Mouse (Mus musculus) forebrain, embryonic 15.5 days (tissue): Measurements from ENCODE around the gene Ssb. TPM values are rescaled to one million over a fixed set of nuclear protein-coding genes. Genes with fewer than 3 reads are reported as not detected.
A peak's percentile ranks its signal among the peaks of the same experiment; 100 is the strongest.

Experiments
- ATAC-seq: fragments of 200-750 bp; cut with Nextera tagmentation; replicated peaks from 2 replicates; pipeline ENCODE4 v1.8.0; 2017; ENCODE audit warnings: mild to moderate bottlenecking, moderate TSS enrichment, moderate library complexity
- H3K27ac ChIP-seq: fragments of 300-500 bp; sonication (generic); replicated peaks from 2 replicates; pipeline ENCODE4 v1.5.1; 2015; ENCODE audit warnings: mild to moderate bottlenecking, inconsistent platforms
- H3K27me3 ChIP-seq: fragments of 300-500 bp; sonication (generic); 2 replicates; pipeline ENCODE4 v1.6.1; 2015; ENCODE audit warnings: inconsistent platforms
- H3K36me3 ChIP-seq: fragments of 300-500 bp; sonication (generic); 2 replicates; pipeline ENCODE4 v1.6.1; 2015; ENCODE audit warnings: mild to moderate bottlenecking, inconsistent platforms
- H3K4me1 ChIP-seq: fragments of 300-500 bp; sonication (generic); 2 replicates; pipeline ENCODE4 v1.6.1; 2015; ENCODE audit warnings: inconsistent platforms
- H3K4me2 ChIP-seq: fragments of 300-500 bp; sonication (generic); replicated peaks from 2 replicates; pipeline ENCODE4 v1.6.1; 2015; ENCODE audit warnings: mild to moderate bottlenecking, inconsistent platforms
- H3K4me3 ChIP-seq: fragments of 300-500 bp; sonication (generic); 2 replicates; pipeline ENCODE4 v1.5.1; 2015; ENCODE audit warnings: mild to moderate bottlenecking, inconsistent platforms
- H3K9ac ChIP-seq: fragments of 300-500 bp; sonication (generic); replicated peaks from 2 replicates; pipeline ENCODE4 v1.6.1; 2015; ENCODE audit warnings: mild to moderate bottlenecking, inconsistent platforms
- H3K9me3 ChIP-seq: fragments of 300-500 bp; sonication (generic); 2 replicates; pipeline ENCODE4 v1.6.1; 2016; ENCODE audit warnings: inconsistent platforms
- WGBS: fragments of 180-500 bp; shearing (Covaris S2); methylation state at CpG from one replicate; pipeline ENCODE4 v1.1.7; 2015; ENCODE audit warnings: mixed read lengths; 5-methylcytosine and 5-hydroxymethylcytosine counted together
- polyA plus RNA-seq: library from polyadenylated mRNA; unstranded; fragments of >200 nt; fragmentation: Nextera tagmentation; extraction: Ambion mirVana; gene quantifications from 2 replicates; pipeline ENCODE4 v1.2.1, GENCODE M21; 2015

Ssb gene
- polyA plus RNA-seq, 1 experiment from 2014 or later, result 312 TPM

DNA sequence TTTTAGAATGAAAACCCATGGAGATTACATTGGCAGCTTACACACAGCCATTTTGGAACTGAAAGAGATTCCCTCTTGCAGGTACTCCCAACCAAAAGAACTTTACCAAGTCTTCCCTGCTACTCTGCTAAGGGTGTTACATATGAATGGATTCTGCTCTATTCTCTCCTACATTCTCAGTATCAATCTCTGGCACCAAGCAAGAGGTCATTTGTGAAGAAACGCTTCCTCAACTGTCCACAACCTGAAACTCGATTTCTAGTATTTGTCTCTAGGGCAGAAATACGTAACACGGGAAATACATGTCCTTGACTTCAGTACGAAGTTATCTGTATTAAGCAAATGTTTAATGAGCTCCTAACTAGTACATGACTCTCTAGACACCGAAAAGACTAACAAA is 23.2 kb downstream of the Ssb start:
- WGBS, result 62% methylated on average over 6 of the region's 6 CpGs
- H3K4me3 ChIP-seq, result peak overlapping the region; percentile 56
- H3K4me2 ChIP-seq, result peak overlapping the region; percentile 57
- H3K4me1 ChIP-seq, result peaks cover 13% of the 10 kb centered on the region
- H3K9me3 ChIP-seq, result no peaks in the 10 kb centered on the region
- H3K27me3 ChIP-seq, result no peaks in the 10 kb centered on the region
- H3K36me3 ChIP-seq, result no peaks in the 10 kb centered on the region
- ATAC-seq, result no peak
- peak overlapping the region; percentile 63; the same call in 1 of the 2 replicates for H3K9ac ChIP-seq
- no peak overlapping the region for H3K27ac ChIP-seq

DNA sequence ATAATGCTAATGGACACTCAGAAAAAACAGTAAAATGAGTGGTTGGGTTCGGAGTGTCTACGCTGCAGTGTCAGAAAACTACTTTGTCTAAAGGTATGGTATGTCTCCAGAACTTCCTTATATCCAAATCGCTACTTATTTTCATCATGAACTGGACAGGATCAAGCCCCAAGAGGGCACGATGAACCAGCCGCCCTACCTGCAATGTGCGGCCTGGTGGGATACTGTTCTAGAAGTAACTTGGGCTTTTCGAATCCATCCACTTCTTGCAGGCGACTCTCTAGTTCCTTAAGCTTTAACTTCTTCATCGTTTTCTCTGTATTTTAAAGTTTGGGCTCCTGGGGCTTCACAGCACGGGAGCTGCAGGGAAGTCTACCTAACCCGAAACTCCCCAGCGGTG is 23.7 kb downstream of the Ssb start:
- peak overlapping the region; percentile 63 for H3K9ac ChIP-seq
- 0 out of 2 replicates have a peak overlapping the region, but pooled peaks have one; percentile 27 for H3K27ac ChIP-seq
- H3K4me2 ChIP-seq, result peak overlapping the region; percentile 57
- H3K4me3 ChIP-seq, result peak overlapping the region; percentile 56
- H3K27me3 ChIP-seq, result no peaks in the 10 kb centered on the region
- H3K4me1 ChIP-seq, result peaks cover 13% of the 10 kb centered on the region
- no peaks in the 10 kb centered on the region for H3K36me3 ChIP-seq
- 8% methylated on average over 12 of the region's 12 CpGs for WGBS
- ATAC-seq, result peak; percentile 24; the same call in 1 of the 2 replicates
- no peaks in the 10 kb centered on the region for H3K9me3 ChIP-seq

DNA sequence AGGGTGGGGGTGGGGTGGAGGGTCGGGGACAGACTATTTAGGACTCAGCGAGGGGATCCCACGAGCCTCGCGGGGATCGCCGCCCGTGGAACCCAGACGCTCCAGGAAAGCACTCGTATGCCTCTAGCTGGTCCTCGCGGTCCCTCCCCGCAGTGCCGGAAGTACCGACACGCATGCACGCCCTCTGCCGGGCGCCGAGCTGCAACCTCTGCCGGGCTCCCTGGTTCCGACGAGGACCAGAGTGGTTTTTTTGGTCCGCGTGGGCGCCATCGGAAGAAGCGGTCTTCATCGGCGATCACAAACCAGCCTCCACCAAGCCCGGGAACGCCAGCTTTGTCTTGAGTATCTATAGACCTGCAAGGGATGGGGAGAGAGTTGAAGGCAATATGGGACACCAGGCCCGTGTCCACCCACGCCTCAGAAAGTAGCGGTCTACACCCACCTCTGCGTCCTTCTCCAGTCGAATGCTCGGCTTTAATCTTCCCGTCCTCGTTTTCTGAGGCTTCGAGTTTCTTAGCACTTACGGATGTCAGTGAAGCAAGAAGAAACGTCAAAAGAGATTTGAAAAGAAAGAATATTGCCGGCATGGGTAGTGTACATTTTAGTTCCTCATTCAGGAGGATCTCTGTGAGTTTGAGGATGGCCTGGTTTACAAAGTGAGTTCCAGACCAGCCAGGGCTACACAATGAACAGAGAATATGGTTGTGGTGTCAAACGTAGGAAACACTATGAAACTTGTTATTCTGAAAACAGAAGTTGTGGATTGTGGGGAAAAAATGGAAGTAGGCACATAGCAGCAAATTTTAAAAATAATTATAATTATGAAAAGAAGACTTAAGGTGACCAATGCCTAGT is 24.3 kb downstream of the Ssb start, which contains the start of gene Mettl5:
TSS of gene Mettl5 (minus strand) at position 165 of the 855 bp plus-strand sequence.
- 0 out of 2 replicates have a peak within 1 kb of the TSS, but pooled peaks have one; percentile 27 for H3K27ac ChIP-seq

DNA sequence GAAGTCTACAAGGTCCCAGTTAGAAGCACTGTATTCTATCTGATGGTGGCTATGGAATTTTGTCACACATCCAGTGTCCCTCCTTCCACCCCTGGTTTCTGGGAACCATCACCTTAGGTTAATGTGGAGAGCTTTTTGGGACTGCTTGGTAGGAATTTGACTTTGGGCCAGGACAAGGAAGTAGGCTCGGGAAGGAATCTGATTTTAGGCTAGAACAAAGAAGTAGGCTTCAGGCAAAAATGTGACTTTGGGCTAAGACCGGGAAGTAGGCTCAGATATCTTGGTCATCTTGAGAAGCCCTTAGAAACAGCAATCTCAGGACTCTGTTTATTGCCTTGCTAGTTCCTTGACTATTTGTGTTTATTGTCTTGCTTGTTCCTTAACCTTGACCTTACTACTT is 27.6 kb downstream of the Ssb start:
- no peak overlapping the region for H3K4me2 ChIP-seq
- no peaks in the 10 kb centered on the region for H3K9me3 ChIP-seq
- H3K9ac ChIP-seq, result no peak overlapping the region
- 78% methylated on average over 2 of the region's 2 CpGs for WGBS
- no peak for ATAC-seq
- no peak overlapping the region for H3K4me3 ChIP-seq
- no peak overlapping the region for H3K27ac ChIP-seq
- no peaks in the 10 kb centered on the region for H3K36me3 ChIP-seq
- H3K4me1 ChIP-seq, result peaks cover 13% of the 10 kb centered on the region
- no peaks in the 10 kb centered on the region for H3K27me3 ChIP-seq

More for the DNA sequence above, 24.3 kb downstream of the Ssb start, which contains the start of gene Mettl5:
- Histone ChIP-seq H3K4me3 (peak within 1 kb of the TSS; percentile 56), H3K4me1 (peaks cover 13% of the 10 kb centered on the region), H3K9ac (peak within 1 kb of the TSS; percentile 63), H3K9me3 (no peaks in the 10 kb centered on the region), H3K36me3 (no peaks in the 10 kb centered on the region), H3K27me3 (no peaks in the 10 kb centered on the region), H3K4me2 (peak within 1 kb of the TSS; percentile 57)
- peak; percentile 97 for ATAC-seq
- 2% methylated on average over 45 of the region's 45 CpGs for WGBS

DNA sequence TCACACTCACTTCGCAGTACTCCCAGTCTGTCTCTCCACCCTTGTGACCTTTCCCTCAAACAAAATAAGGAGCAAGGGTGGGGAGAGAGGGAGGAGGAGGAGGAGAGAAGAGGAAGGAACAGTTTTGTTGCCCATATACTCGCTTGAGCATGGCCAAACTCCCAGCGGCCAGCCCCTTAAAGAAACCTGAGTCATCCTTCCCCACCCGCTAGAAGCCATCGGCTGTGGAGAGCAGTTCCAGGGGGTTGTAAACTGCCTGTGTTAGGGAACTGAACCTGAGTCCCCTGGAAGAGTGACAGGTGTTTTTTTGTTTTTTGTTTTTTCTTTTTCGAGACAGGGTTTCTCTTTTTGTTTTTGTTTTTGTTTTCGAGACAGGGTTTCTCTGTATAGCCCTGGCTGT is 29.5 kb downstream of the Ssb start:
- no peaks in the 10 kb centered on the region for H3K36me3 ChIP-seq
- 0 out of 2 replicates have a peak, but pooled peaks cover 4% of the 10 kb centered on the region for H3K4me1 ChIP-seq
- 71% methylated on average over 7 of the region's 7 CpGs for WGBS
- no peaks in the 10 kb centered on the region for H3K9me3 ChIP-seq
- H3K27ac ChIP-seq, result no peak overlapping the region
- H3K4me3 ChIP-seq, result no peak overlapping the region
- H3K4me2 ChIP-seq, result no peak overlapping the region
- no peak for ATAC-seq
- H3K9ac ChIP-seq, result no peak overlapping the region
- no peaks in the 10 kb centered on the region for H3K27me3 ChIP-seq

DNA sequence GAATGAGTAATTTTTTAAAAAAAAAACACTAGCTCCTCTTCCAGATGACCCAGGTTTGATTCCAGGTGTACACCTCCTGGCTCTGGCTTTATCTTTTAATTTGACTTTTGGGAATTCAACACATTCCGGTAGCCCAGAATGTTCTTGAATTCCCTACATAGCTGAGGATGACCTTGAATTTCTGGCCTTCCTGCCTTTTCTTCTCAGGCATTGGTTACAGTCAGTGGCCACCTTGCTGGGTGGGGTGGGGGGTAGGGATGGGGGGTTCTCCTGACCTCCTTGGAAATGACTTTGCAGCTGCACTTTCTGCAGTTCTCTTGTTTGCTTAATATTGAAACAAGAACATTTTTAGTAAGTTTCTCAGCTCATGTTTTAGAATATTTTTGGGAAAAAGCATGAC is 31.8 kb downstream of the Ssb start:
- no peak overlapping the region for H3K27ac ChIP-seq
- WGBS, result 91% methylated on average over 1 of the region's 1 CpGs
- peaks cover under 1% of the 10 kb centered on the region for H3K4me1 ChIP-seq
- no peaks in the 10 kb centered on the region for H3K27me3 ChIP-seq
- H3K9me3 ChIP-seq, result no peaks in the 10 kb centered on the region
- no peak for ATAC-seq
- no peak overlapping the region for H3K9ac ChIP-seq
- H3K36me3 ChIP-seq, result no peaks in the 10 kb centered on the region
- no peak overlapping the region for H3K4me2 ChIP-seq
- H3K4me3 ChIP-seq, result no peak overlapping the region

DNA sequence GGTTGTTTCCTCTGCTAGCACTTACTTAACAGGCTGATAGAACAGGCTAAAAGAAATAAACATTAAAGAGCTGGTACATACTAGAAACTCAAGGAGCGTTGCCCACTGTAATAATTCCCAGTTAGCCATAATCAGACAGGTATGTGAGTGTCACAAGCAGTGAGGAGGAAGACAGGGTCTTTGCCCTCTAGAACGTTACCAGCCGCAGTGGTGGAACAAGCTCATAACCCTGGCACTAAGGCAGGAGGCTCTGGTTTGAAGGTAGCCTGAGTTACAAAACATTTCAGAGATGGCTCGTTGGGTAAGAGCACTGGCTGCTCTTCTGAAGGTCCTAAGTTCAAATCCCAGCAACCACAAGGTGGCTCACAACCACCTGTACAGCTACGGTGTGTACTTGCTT is 32.5 kb downstream of the Ssb start:
- Histone ChIP-seq H3K9ac (no peak overlapping the region), H3K27ac (no peak overlapping the region), H3K36me3 (no peaks in the 10 kb centered on the region), H3K27me3 (no peaks in the 10 kb centered on the region), H3K9me3 (no peaks in the 10 kb centered on the region), H3K4me1 (peaks cover 8% of the 10 kb centered on the region), H3K4me2 (no peak overlapping the region), H3K4me3 (no peak overlapping the region)
- 86% methylated on average over 5 of the region's 5 CpGs for WGBS
- ATAC-seq, result no peak

DNA sequence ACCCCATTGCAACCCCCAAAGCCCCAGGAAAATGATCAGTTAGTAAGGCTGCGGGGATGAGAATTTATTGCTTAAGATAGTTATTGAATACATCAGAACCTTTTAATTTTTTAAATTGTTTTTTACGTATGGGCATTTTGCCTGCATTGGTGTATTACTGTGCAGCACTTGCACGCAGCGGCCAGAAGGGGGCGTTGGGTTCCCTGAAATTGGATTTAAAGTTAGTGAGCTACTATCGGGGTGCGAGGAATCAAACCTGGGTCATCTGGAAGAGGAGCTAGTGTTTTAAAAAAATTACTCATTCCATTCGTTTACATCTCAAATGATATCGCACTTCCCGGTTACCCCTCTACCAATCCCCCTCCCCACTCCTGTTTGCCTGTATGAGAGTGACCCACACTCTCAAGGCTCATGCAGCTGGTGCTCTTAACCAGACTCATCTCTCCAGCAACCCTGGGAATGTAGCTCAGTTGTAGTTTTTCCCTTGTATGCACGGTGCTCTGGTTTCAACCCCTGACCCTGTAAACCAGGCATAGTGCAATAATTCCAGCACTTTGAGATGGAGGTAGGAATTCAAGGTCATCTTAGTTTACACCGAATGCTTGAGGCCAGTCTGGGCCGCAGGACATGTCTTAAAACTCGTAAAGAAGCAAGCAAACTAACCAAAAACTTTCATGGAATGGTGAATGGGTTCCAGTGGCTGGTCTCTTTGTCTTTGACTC is 34.3 kb downstream of the Ssb start:
- no peaks in the 10 kb centered on the region for H3K27me3 ChIP-seq
- no peaks in the 10 kb centered on the region for H3K36me3 ChIP-seq
- 61% methylated on average over 14 of the region's 14 CpGs for WGBS
- no peak overlapping the region for H3K9ac ChIP-seq
- H3K4me1 ChIP-seq, result peaks cover 22% of the 10 kb centered on the region
- ATAC-seq, result no peak
- H3K27ac ChIP-seq, result no peak overlapping the region
- H3K4me3 ChIP-seq, result no peak overlapping the region
- no peaks in the 10 kb centered on the region for H3K9me3 ChIP-seq
- no peak overlapping the region for H3K4me2 ChIP-seq

DNA sequence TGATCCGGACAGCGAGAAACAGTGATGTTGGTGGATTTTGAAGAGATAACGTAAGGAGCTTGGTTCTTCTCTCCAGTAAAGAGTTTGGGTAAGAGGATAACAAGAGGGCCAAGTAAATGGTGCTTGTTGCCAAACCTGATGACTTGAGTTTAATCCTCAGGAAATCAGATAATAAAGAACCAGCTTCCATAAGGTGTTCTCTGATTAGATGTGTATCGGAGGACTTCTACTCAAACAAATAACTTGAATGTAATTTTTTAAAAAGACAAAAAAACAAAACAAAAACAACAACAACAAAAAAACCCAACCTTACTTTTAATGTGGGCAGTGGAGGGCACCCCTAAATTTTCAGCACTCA is 34.8 kb downstream of the Ssb start:
- no peak overlapping the region for H3K4me3 ChIP-seq
- WGBS, result 96% methylated on average over 4 of the region's 4 CpGs

DNA sequence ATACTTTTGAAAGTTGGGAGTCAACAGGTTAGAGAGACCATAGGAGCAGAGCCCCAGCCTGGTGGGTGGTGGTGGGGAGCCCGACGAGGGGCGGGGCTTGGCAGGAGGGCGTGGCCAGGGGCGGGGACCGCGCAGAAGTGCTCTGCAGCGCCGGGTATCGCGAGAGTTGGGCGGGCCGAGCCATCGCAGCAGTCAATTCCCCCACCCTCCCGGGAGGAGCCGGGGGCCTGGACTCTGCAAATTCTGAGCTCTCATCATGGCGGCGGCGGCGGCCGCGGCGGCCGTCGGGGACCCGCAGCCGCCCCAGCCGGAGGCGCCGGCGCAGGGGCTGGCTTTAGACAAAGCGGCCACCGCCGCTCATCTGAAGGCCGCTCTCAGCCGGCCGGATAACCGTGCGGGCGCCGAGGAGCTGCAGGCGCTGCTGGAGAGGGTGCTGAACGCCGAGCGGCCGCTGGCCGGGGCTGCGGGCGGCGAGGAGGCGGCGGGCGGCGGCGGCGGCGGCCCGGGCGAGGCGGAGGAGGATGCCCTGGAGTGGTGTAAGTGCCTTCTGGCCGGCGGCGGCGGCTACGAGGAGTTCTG is 35.8 kb downstream of the Ssb start, which contains the start of gene Ubr3:
TSS of gene Ubr3 (plus strand) at position 208 of the 579 bp plus-strand sequence.
- H3K4me3 ChIP-seq, result peak within 1 kb of the TSS; percentile 71
- peak within 1 kb of the TSS; percentile 89 for H3K27ac ChIP-seq
- under 1% methylated on average over 60 of the region's 65 CpGs for WGBS

More for the DNA sequence above, 34.8 kb downstream of the Ssb start:
- Histone ChIP-seq H3K4me2 (no peak overlapping the region), H3K9me3 (no peaks in the 10 kb centered on the region), H3K9ac (no peak overlapping the region), H3K27me3 (no peaks in the 10 kb centered on the region), H3K27ac (no peak overlapping the region), H3K4me1 (peaks cover 22% of the 10 kb centered on the region), H3K36me3 (0 out of 2 replicates have a peak, but pooled peaks cover 3% of the 10 kb centered on the region)
- no peak for ATAC-seq

DNA sequence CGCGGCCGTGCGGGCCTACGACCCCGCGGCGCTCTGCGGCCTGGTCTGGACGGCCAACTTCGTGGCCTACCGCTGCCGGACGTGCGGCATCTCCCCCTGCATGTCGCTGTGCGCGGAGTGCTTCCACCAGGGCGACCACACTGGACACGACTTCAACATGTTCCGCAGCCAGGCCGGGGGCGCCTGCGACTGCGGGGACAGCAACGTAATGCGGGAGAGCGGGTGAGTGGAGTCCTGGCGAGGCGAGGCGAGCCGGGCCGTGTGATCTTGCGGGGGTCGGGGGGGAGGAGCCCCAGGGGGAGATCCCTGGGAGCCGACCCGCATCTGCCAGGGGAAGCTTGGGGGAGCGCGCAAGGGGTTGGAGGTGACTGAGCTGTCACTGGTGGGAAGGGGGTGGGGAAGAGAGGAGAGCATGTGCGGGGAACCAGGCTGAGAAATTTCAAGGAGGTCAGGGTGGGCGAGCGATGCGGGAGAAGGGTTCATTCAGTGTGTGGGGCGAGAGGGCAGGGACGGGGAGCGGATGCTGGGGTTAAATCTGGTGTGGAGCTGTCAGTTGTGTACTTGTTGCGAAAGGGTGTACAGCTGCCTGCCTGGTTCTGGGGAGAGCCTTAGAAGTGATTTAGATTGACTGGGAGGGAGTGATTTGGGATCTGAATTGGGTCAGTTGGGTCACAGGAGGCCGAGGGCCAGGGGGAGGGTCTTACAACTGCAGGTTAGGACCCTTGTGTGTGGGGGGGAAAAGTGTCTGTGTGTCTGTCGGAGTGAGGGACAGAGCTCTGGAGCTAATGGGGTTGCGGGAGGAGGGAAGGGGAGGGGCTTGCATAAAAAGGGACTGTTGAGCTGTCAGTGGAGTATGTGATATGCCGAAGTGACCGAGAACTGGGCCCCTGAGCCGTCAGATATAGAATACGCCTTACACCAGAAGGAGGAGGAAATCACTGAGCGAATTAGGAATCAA is 36.5 kb downstream of the Ssb start:
- H3K4me1 ChIP-seq, result peaks cover 22% of the 10 kb centered on the region
- under 1% methylated on average over 55 of the region's 55 CpGs for WGBS
- peak; percentile 63 for ATAC-seq

More for the DNA sequence above, 35.8 kb downstream of the Ssb start, which contains the start of gene Ubr3:
- Histone ChIP-seq H3K4me1 (peaks cover 22% of the 10 kb centered on the region), H3K27me3 (no peaks in the 10 kb centered on the region), H3K36me3 (0 out of 2 replicates have a peak, but pooled peaks cover 3% of the 10 kb centered on the region), H3K9me3 (no peaks in the 10 kb centered on the region), H3K4me2 (peak within 1 kb of the TSS; percentile 88), H3K9ac (peak within 1 kb of the TSS; percentile 77)
- ATAC-seq, result peak; percentile 99

More for the DNA sequence above, 36.5 kb downstream of the Ssb start:
- H3K27ac ChIP-seq, result peak overlapping the region; percentile 89
- peak overlapping the region; percentile 71 for H3K4me3 ChIP-seq
- no peaks in the 10 kb centered on the region for H3K9me3 ChIP-seq
- H3K36me3 ChIP-seq, result 0 out of 2 replicates have a peak, but pooled peaks cover 3% of the 10 kb centered on the region
- peak overlapping the region; percentile 77 for H3K9ac ChIP-seq
- peak overlapping the region; percentile 88 for H3K4me2 ChIP-seq
- H3K27me3 ChIP-seq, result no peaks in the 10 kb centered on the region
